Mouse (Mus musculus) olfactory bulb, adult 2 months (tissue): ENCODE results near the gene Ip6k1. TPM values are rescaled to one million over a fixed set of nuclear protein-coding genes. Genes with fewer than 3 reads are reported as not detected.

Source experiments
- H3K27ac ChIP-seq: fragments of 200-500 bp; 2 replicates; pipeline ENCODE4 v1.5.1; 2012; ENCODE audit warnings: low read depth, low read length; ENCODE audit not compliant: insufficient read depth
- H3K4me1 ChIP-seq: fragments of 200-500 bp; 2 replicates; pipeline ENCODE4 v1.6.1; 2012; ENCODE audit warnings: low read length; ENCODE audit not compliant: control insufficient read depth, insufficient read depth
- H3K4me3 ChIP-seq: fragments of 200-500 bp; 2 replicates; pipeline ENCODE4 v1.5.1; 2012; ENCODE audit warnings: mild to moderate bottlenecking, low read depth, low read length, moderate library complexity; ENCODE audit not compliant: insufficient read depth
- CTCF ChIP-seq: fragments of 200-500 bp; IDR thresholded peaks from 2 replicates; pipeline ENCODE4 v1.5.1; 2012; ENCODE audit warnings: low read depth, mild to moderate bottlenecking, low read length, moderate library complexity; ENCODE audit not compliant: insufficient read depth
- POLR2A ChIP-seq: fragments of 200-500 bp; IDR thresholded peaks from 2 replicates; pipeline ENCODE4 v1.6.1; 2012; ENCODE audit warnings: mild to moderate bottlenecking, low read depth, low read length, moderate library complexity; ENCODE audit not compliant: insufficient read depth
- WGBS: fragments of 180-500 bp; shearing (Covaris S2); methylation state at CpG from one replicate; pipeline ENCODE4 v1.1.7; 2018; 5-methylcytosine and 5-hydroxymethylcytosine counted together
- polyA plus RNA-seq: library from polyadenylated mRNA; stranded (reverse); fragments of >200 nt; gene quantifications from 2 replicates; pipeline ENCODE4 v1.2.4, GENCODE M21; 2012; ENCODE audit warnings: low replicate concordance; ENCODE audit not compliant: missing spikeins, insufficient read depth, insufficient read length

Ip6k1 gene
- polyA plus RNA-seq, 1 experiment: 406 TPM

- TF ChIP-seq CTCF (no peak), POLR2A (no peak)
- Histone ChIP-seq H3K4me1 (peaks cover 35% of the 10 kb centered on the region), H3K4me3 (no peak overlapping the region), H3K27ac (no peak overlapping the region)
- 93% methylated on average over 9 of the region's 9 CpGs for WGBS
Measured at GRCm38 (mm10) chr9:107964681-107965080, 37.6 kb upstream of the Ip6k1 start.

- 96% methylated on average over 10 of the region's 10 CpGs for WGBS
- no peak overlapping the region for H3K4me3 ChIP-seq
- H3K4me1 ChIP-seq: peaks cover 19% of the 10 kb centered on the region
- TF ChIP-seq CTCF (no peak), POLR2A (no peak)
- H3K27ac ChIP-seq: no peak overlapping the region
Measured at GRCm38 (mm10) chr9:107966676-107967075, 35.6 kb upstream of the Ip6k1 start.

DNA sequence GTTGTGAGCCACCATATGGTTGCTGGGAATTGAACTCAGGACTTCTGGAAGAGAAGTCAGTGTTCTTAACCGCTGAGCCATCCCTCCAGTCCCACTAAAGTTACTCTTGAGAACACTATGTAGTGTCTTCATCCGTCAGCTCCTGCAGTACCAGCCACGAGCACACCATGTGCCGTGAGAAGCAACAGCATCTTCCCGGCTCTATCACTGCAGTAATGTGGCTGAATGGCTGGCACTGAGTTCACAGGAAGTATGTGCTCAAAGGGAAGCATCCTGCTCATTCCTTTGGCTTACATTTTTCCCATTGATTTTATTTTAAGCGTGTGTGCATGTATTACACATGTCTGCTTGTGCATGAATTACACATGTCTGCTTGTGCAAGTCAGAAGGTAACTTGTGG, 34.9 kb upstream of the Ip6k1 start:
- WGBS: 87% methylated on average over 6 of the region's 6 CpGs
- Histone ChIP-seq H3K4me3 (no peak overlapping the region), H3K4me1 (peaks cover 11% of the 10 kb centered on the region), H3K27ac (no peak overlapping the region)
- no peak for TF ChIP-seq POLR2A
- no peak for TF ChIP-seq CTCF

- TF ChIP-seq POLR2A (no peak), CTCF (no peak)
- H3K4me3 ChIP-seq: no peak overlapping the region
- WGBS: 94% methylated on average over 7 of the region's 7 CpGs
- no peak overlapping the region for H3K27ac ChIP-seq
- peaks cover under 1% of the 10 kb centered on the region for H3K4me1 ChIP-seq
Measured at GRCm38 (mm10) chr9:107968531-107968930, 33.8 kb upstream of the Ip6k1 start.

DNA sequence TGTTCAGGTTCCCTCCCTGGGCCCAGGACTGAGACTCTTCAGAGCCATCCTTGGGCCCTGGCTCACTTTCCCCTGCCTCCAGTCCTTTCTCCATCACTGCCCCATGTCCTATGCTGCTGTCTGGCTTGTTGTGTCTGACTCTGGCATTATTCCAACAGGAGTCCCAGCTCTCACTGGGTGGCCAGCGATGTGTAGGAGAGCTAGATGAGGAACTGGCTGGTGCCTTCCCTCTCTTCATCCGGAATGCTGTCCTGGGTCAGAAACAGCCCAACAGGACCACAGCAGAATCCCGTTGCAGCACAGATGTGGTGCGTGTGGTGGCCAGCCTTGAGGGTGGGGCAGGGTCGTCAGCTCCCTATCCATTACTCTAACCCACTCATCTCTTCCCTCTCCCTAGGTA, 32.0 kb upstream of the Ip6k1 start:
- no peak overlapping the region for H3K4me3 ChIP-seq
- TF ChIP-seq POLR2A (no peak), CTCF (no peak)
- H3K4me1 ChIP-seq: no peaks in the 10 kb centered on the region
- H3K27ac ChIP-seq: no peak overlapping the region
- WGBS: 87% methylated on average over 5 of the region's 5 CpGs

DNA sequence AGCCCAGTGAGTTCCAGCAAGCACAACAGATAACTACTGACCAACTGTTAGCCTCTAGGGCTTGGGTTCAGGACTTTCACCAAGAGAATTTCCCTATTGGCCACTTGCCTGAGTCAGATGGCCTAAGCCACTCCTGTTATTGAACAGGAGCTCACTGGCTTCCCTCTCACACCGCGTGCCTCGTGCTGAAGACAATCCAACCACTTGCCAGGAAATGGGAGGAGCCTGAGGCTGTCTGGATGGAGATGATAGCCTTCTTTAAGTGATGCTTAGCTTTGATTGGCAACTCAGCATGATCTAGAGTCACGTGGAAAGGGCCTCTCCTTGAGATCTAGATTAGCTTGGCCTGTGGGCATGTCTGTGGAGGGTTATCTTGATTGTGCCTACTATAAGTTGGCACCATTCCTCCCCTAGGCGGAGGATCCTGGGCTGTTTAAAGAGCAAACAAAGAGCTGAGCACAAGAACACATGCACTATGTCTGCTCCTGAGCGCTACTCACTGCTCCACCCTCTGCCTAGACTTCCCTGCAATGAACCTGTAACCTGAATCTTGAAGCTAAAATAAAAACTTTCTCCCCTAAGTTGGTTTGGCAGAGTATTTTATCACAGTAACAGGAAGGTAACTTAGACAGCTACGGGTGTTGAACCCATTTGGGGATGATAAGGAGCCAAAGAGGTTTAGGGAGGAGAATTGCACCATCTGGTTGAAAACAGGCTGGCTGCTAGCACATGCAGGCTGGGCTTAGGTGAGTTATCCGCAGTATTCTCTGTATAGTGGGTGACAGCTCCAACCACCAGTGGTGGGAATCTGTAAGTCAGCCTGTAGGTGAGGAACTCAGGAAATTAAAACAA, 30.4 kb upstream of the Ip6k1 start:
- H3K4me1 ChIP-seq: 0 out of 2 replicates have a peak, but pooled peaks cover 6% of the 10 kb centered on the region
- no peak overlapping the region for H3K4me3 ChIP-seq
- H3K27ac ChIP-seq: no peak overlapping the region
- TF ChIP-seq POLR2A: no peak
- TF ChIP-seq CTCF: no peak
- 81% methylated on average over 8 of the region's 8 CpGs for WGBS

DNA sequence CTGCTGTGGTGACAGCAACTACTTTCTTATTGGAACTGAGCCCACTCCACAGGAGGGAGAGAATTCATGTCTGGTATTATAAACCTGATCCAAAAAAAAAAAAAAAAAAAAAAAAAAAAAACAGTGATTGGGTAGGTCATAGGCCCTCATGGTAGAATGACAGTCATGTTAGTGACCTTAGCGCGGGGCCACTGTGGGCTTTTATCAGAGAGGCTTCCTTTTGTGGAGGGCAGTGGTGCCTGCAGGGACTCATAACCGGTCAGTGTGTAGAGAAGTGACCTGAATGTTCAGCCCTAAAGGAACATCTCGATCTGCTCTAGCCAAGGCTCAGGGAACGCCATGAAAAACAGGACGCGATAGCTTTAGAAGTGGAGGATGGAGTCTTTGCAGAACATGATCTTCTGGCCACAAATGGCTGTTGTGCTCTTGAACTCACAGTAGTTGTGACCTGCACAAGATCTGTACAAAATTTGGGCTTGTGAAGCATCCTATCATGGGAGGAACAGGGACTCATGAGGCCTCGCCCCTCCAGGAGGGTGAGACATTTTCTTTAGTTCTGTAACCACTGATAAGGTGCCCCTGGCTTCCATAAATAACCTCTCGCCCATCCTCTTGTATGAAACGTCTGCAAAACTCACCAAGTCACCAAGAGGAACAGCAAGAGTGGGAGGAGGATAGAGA, 27.7 kb upstream of the Ip6k1 start:
- no peak for TF ChIP-seq POLR2A
- TF ChIP-seq CTCF: no peak
- H3K4me1 ChIP-seq: 0 out of 2 replicates have a peak, but pooled peaks cover 6% of the 10 kb centered on the region
- no peak overlapping the region for H3K27ac ChIP-seq
- H3K4me3 ChIP-seq: no peak overlapping the region
- 87% methylated on average over 10 of the region's 10 CpGs for WGBS

GRCm38 (mm10) chr9:107975399-107976386, 26.6 kb upstream of the Ip6k1 start, which contains the start of gene Uba7:
Gene Uba7, plus strand, starts transcription at chr9:107975505.
- H3K27ac ChIP-seq: no peak within 1 kb of the TSS
- H3K4me3 ChIP-seq: peak within 1 kb of the TSS; percentile 6; the same call in 1 of the 2 replicates
- no peak for TF ChIP-seq CTCF
- no peak for TF ChIP-seq POLR2A
- 80% methylated on average over 12 of the region's 12 CpGs for WGBS
- 0 out of 2 replicates have a peak, but pooled peaks cover 6% of the 10 kb centered on the region for H3K4me1 ChIP-seq

DNA sequence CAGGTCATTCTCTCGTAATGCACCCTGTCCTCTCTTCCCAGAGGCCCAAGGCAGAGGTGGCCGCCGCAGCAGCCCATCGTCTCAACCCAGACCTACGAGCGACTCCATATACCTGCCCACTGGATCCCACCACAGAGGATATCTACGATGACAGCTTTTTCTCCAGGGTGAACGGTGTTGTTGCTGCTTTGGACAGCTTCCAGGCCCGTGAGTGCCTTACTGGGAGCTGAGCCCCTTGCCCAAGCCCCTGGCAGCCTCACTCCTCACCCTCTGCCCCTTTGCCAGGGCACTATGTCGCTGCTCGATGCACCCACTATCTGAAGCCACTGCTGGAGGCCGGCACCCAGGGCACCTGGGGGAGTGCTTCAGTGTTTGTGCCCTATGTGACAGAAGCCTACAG, 23.5 kb upstream of the Ip6k1 start:
- Histone ChIP-seq H3K27ac (no peak overlapping the region), H3K4me1 (peaks cover 31% of the 10 kb centered on the region), H3K4me3 (no peak overlapping the region)
- no peak for TF ChIP-seq CTCF
- TF ChIP-seq POLR2A: no peak
- 93% methylated on average over 12 of the region's 12 CpGs for WGBS
